Mouse (Mus musculus): ENCODE measurements around the gene Akr1d1.

Gene Akr1d1

GRCm38 (mm10) chr6:37567363-37567762, 37.4 kb downstream of the Akr1d1 start:
- DNase-seq (ENCODE audit: low spot score in 2 of 2): no peak

GRCm38 (mm10) chr6:37571939-37572338, 42.0 kb downstream of the Akr1d1 start:
- no peak for DNase-seq (ENCODE audit: low spot score in 2 of 2)

GRCm38 (mm10) chr6:37572935-37573334, 43.0 kb downstream of the Akr1d1 start:
- no peak for DNase-seq (ENCODE audit: low spot score in 2 of 2)

GRCm38 (mm10) chr6:37580476-37580875, 50.5 kb downstream of the Akr1d1 start:
- no peak for DNase-seq (ENCODE audit: low spot score in 2 of 2)

GRCm38 (mm10) chr6:37589340-37589962, 59.5 kb downstream of the Akr1d1 start:
- peak; percentile 57 to 73 for DNase-seq (ENCODE audit: low spot score in 2 of 2)

GRCm38 (mm10) chr6:37590800-37591199, 60.8 kb downstream of the Akr1d1 start:
- no peak for DNase-seq (ENCODE audit: low spot score in 2 of 2)

- DNase-seq (ENCODE audit: low spot score in 2 of 2): peak; percentile 20 to 40
Observed at GRCm38 (mm10) chr6:37592101-37593032, 62.4 kb downstream of the Akr1d1 start.

- DNase-seq (ENCODE audit: low spot score in 2 of 2): no peak
Observed at GRCm38 (mm10) chr6:37593033-37593374, 63.0 kb downstream of the Akr1d1 start.

- DNase-seq (ENCODE audit: low spot score in 2 of 2): no peak
Observed at GRCm38 (mm10) chr6:37593551-37594089, 63.6 kb downstream of the Akr1d1 start.

GRCm38 (mm10) chr6:37597088-37597487, 67.1 kb downstream of the Akr1d1 start:
- DNase-seq (ENCODE audit: low spot score in 2 of 2): no peak

GRCm38 (mm10) chr6:37598033-37598432, 68.1 kb downstream of the Akr1d1 start:
- DNase-seq (ENCODE audit: low spot score in 2 of 2): no peak

GRCm38 (mm10) chr6:37600976-37601498, 71.1 kb downstream of the Akr1d1 start:
- no peak for DNase-seq (ENCODE audit: low spot score in 2 of 2)

- DNase-seq (ENCODE audit: low spot score in 2 of 2): no peak
Observed at GRCm38 (mm10) chr6:37602857-37603765, 73.1 kb downstream of the Akr1d1 start.

GRCm38 (mm10) chr6:37604178-37604883, 74.4 kb downstream of the Akr1d1 start:
- no peak for DNase-seq (ENCODE audit: low spot score in 2 of 2)

- DNase-seq (ENCODE audit: low spot score in 2 of 2): no peak
Observed at GRCm38 (mm10) chr6:37604884-37605269, 74.9 kb downstream of the Akr1d1 start.

GRCm38 (mm10) chr6:37607511-37608289, 77.7 kb downstream of the Akr1d1 start:
- no peak for DNase-seq (ENCODE audit: low spot score in 2 of 2)

GRCm38 (mm10) chr6:37612603-37613284, 82.8 kb downstream of the Akr1d1 start:
- DNase-seq (ENCODE audit: low spot score in 2 of 2): no peak

- no peak for DNase-seq (ENCODE audit: low spot score in 2 of 2)
Observed at GRCm38 (mm10) chr6:37615490-37615889, 85.5 kb downstream of the Akr1d1 start.

- DNase-seq (ENCODE audit: low spot score in 2 of 2): no peak
Observed at GRCm38 (mm10) chr6:37616136-37616535, 86.2 kb downstream of the Akr1d1 start.
